Mouse (Mus musculus) myocyte (in vitro differentiated cells): ENCODE results near the gene Hoxb3.

Experiments
- CEBPB ChIP-seq: IDR thresholded peaks from 2 replicates; pipeline ENCODE4 v1.6.1; 2011; ENCODE audit warnings: mild to moderate bottlenecking, moderate library complexity; ENCODE audit not compliant: poor library complexity, insufficient read depth, severe bottlenecking
- E2F4 ChIP-seq: IDR thresholded peaks from one replicate; pipeline ENCODE4 v1.6.1; 2011; ENCODE audit warnings: mild to moderate bottlenecking, control low read depth, moderate library complexity; ENCODE audit not compliant: insufficient read depth
- MAX ChIP-seq: IDR thresholded peaks from one replicate; pipeline ENCODE4 v1.6.1; 2011; ENCODE audit warnings: low read depth, mild to moderate bottlenecking, control low read depth
- MYOD1 ChIP-seq, 3 experiments: IDR thresholded peaks; one replicate each; pipeline ENCODE4 v1.6.1; 2011; ENCODE audit warnings: control low read depth in 2 of 3, low read depth in 2 of 3, mild to moderate bottlenecking in 2 of 3, moderate library complexity in 1 of 3; ENCODE audit not compliant: insufficient read length in 2 of 3, control insufficient read depth in 1 of 3
- MYOG ChIP-seq, 3 experiments: IDR thresholded peaks; one replicate each; pipeline ENCODE4 v1.6.1; 2011; ENCODE audit warnings: control low read depth in 2 of 3, low read depth in 2 of 3, mild to moderate bottlenecking in 2 of 3; ENCODE audit not compliant: insufficient read length in 2 of 3, control insufficient read depth in 1 of 3, insufficient read depth in 1 of 3
- POLR2A ChIP-seq: IDR thresholded peaks from one replicate; pipeline ENCODE4 v1.6.1; 2011; ENCODE audit warnings: low read depth, mild to moderate bottlenecking, control low read depth, moderate library complexity; ENCODE audit not compliant: insufficient read length
- POLR2AphosphoS2 ChIP-seq: IDR thresholded peaks from one replicate; pipeline ENCODE4 v1.6.1; 2011; ENCODE audit warnings: low read depth, control low read depth; ENCODE audit not compliant: insufficient read length
- SRF ChIP-seq: IDR thresholded peaks from one replicate; pipeline ENCODE4 v1.6.1; 2011; ENCODE audit warnings: low read depth; ENCODE audit not compliant: control insufficient read depth, insufficient read length
- TCF12 ChIP-seq: IDR thresholded peaks from one replicate; pipeline ENCODE4 v1.6.1; 2011; ENCODE audit warnings: mild to moderate bottlenecking, control low read depth; ENCODE audit not compliant: poor library complexity, insufficient read depth, severe bottlenecking
- TCF3 ChIP-seq: IDR thresholded peaks from one replicate; pipeline ENCODE4 v1.6.1; 2011; ENCODE audit warnings: low read depth, control low read depth; ENCODE audit not compliant: insufficient read length
- USF1 ChIP-seq: IDR thresholded peaks from one replicate; pipeline ENCODE4 v1.6.1; 2011; ENCODE audit warnings: low read depth, mild to moderate bottlenecking, control low read depth, moderate library complexity

DNA sequence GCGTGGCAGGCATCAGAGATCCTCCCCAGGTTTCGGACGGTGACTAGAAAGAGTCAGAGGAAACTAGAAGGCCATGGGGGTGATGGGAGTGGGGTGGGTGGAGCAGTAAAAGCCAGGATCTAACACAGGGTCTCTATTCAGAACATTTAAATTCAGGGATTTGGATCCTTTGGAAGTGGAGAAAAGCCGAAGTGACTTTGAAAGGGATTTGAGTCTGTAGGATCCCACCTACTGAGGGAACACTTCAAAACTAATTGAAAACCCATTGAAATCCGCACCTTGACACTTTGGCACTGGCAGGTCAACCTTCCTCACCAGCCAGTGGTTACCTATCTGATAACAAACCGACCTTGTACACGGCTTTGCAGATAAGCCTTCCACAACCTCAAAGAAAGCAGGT is 51.7 kb downstream of the Hoxb3 start:
- no peak for TF ChIP-seq MYOD1 (IDR thresholded peaks at IDR 0.05; ENCODE audit: control insufficient read depth in 1 of 3, insufficient read length in 2 of 3, low read depth in 2 of 3)
- TF ChIP-seq MAX, result no peak
- no peak for TF ChIP-seq POLR2AphosphoS2
- TF ChIP-seq POLR2A, result no peak
- no peak for TF ChIP-seq CEBPB
- TF ChIP-seq TCF3, result no peak
- no peak for TF ChIP-seq MYOG (IDR thresholded peaks at IDR 0.05; ENCODE audit: control insufficient read depth in 1 of 3, insufficient read depth in 1 of 3, insufficient read length in 2 of 3, low read depth in 2 of 3)
- TF ChIP-seq SRF, result no peak
- no peak for TF ChIP-seq E2F4
- no peak for TF ChIP-seq USF1
- no peak for TF ChIP-seq TCF12
